Mouse (Mus musculus) erythroblast, embryonic 14.5 days (primary cell): ENCODE data around the gene Hal.

Experiments
- GATA1 ChIP-seq: IDR thresholded peaks from 2 replicates; pipeline ENCODE4 v1.6.1; 2012; ENCODE audit warnings: low read length, inconsistent platforms, mixed read lengths
- TAL1 ChIP-seq: IDR thresholded peaks from 3 replicates; pipeline ENCODE4 v1.6.1; 2012; ENCODE audit warnings: low read length, inconsistent platforms, mixed read lengths

GRCm38 (mm10) chr10:93547741-93548270 is 59.2 kb downstream of the Hal start:
- TF ChIP-seq TAL1 (no peak), GATA1 (no peak)
